Mouse (Mus musculus) heart, postnatal 4 days (tissue): Measurements from ENCODE around the gene Grin2b. TPM values are rescaled to one million over a fixed set of nuclear protein-coding genes. Genes with fewer than 3 reads are reported as not detected.
"Not testable (repeated sequence)": the region's sequence is repeated elsewhere in the genome, so short reads cannot be mapped to it uniquely, and the experiment has no call there.

Experiments
- DNase-seq: peaks from one replicate; pipeline ENCODE4 v3.0.0; 2021
- total RNA-seq, 2 experiments: library from RNA; stranded (reverse); gene quantifications; 2 replicates each; pipeline ENCODE4 v1.2.3; 2021

The Grin2b gene
- total RNA-seq, 2 experiments from 2014 or later, result 0.05 to 0.17 TPM

- no peak for DNase-seq
These were observed 278.5 kb downstream of the Grin2b start for GRCm38 (mm10) chr6:135894793-135895228.

GRCm38 (mm10) chr6:135882611-135883010, 290.7 kb downstream of the Grin2b start:
- no peak for DNase-seq

DNA sequence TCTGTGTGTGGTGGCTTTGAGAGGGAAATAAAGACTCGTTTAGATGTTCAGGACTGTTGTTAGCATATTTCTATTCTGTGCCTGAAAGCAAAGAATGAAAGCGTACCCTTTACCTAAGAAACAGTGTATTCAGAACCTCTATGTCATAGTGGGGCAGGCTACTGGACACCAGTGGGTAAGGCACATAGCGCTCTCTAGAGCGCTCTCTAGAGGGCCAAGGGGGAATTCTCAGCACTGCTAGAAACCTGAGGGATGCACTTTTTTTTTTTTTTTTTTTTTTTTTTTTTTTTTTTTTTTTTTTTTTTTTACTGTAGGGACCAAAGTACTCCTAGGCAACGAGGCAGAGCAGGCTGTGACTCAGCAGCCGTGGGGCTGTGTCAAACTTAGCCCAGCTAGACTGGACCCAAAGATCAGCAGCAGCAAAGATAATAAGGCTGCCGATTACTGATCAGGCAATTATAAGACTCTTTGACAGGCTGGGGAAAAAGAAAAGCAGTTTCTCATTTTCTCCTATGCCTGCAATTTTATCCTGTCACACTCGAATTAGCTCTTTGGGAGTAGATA, 297.1 kb downstream of the Grin2b start:
- no peak for DNase-seq

DNA sequence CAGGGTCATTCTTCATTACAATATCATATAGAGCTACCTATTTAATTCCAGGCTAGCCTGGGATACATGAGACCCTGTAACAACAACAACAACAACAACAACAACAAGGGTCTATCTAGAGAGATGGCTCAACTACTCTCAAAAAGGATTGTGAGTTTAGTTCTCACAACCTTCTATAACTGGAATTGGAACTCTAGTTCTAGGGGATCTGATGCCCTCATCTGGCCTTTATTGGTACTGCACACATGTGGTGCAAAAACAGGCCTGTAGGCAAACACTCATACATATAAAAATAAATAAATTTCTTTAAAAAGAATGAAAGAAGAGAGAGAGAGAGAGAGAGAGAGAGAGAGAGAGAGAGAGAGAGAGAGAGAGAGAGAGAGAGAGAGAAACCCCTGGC, 298.7 kb downstream of the Grin2b start:
- no peak for DNase-seq

DNA sequence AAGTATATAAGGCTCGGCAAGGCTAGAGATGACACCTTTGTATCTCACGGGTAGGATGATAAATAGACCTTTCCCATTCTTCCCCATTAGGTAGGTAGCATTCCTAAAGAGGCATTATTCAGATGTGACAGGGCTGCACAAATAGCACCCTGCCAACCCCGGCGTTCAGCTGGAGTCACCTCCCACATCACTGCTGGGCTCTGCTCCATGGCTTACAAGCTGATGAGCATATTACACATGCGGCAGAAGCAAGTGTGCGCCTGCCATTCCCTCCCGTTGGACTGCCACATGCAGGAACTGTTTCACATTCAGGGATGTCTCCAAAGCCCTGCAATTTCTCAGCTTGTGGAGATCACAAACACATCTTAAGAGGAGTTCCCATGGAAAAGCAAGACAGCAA, 307.5 kb downstream of the Grin2b start:
- DNase-seq, result no peak

- DNase-seq, result no peak
These were observed 309.3 kb downstream of the Grin2b start for GRCm38 (mm10) chr6:135863965-135864364.

DNA sequence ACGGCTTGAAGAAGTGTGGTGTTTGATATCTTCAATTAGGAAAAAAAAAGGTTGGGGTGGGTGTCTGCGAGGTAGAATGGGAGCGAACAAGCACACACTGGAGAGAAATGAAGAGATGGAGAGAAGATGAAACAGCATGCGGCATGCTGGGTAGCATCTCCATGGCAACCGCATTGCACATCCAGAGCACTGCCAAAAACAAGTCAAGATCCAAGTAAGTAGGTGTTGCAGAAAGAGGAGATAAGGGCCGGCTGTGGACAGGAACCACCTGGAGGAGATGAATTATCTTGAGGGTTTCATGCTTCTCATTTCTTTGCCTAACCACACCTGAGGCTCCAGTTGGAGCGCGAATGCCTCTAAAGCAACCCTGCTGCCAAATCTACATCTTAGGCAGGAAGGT, 313.8 kb downstream of the Grin2b start:
- no peak for DNase-seq

DNA sequence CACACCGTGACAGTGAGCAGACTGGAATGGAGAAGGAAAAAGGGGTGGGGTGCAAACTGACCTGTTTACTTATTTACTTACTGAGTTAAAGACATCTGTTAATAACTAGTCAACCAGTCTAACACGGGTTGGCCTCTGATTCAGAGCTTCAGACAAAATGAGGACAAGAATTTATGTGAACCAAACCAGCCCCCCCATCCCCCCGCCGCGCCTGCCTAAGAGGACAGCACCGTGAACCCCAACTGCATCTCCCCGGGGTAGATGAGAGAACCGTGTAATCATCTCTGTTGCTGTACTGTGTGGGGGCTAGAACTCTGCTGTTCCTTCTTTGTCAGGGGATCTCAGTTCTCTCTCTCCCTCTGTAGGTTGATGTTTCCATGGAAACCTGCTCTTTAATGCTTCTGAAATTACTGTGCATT, 319.1 kb downstream of the Grin2b start:
- DNase-seq, result no peak

GRCm38 (mm10) chr6:135843755-135844154, 329.6 kb downstream of the Grin2b start:
- DNase-seq, result no peak

GRCm38 (mm10) chr6:135836353-135836752, 337.0 kb downstream of the Grin2b start:
- DNase-seq, result no peak

DNA sequence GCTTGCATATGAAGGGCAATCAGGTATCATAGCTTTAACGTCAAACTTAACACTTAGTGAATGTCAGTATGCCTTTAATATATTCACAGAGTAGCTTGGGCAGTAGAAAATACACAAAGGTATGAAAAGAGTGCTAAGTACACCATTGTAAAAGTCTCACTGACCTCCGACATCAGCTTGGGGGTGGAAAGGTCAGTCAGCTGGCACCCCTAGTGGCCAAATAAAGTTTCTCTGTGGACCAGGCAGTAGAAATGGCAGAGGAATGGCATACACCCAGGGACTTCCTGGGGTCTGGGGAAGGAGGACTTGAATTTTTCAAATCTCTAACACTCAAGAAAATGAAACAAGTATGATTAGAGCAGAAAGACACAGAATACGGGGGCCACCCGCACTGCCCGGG, 339.8 kb downstream of the Grin2b start:
- no peak for DNase-seq

- DNase-seq, result no peak
These were observed 341.3 kb downstream of the Grin2b start for GRCm38 (mm10) chr6:135832041-135832440.

GRCm38 (mm10) chr6:135831032-135831431, 342.3 kb downstream of the Grin2b start:
- DNase-seq, result no peak

DNA sequence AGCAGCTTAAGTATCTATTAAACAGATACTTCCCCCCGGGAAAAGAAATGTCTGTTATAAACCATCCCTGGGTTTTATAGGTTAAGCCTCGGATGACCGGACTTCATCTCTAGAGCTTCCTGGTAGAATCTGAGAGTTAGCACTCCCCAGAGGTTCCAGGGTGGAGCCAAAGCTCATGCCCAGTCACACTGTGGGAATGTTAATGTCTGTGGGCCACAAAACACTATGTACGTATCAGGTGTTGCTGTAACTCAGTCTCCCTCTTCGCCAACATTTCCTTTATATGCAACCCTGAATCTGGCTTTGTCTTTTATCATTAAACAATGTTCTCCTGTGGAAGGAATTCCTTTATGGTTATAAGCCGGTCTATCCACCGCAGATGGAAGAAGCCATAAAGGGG, 343.9 kb downstream of the Grin2b start:
- no peak for DNase-seq

DNA sequence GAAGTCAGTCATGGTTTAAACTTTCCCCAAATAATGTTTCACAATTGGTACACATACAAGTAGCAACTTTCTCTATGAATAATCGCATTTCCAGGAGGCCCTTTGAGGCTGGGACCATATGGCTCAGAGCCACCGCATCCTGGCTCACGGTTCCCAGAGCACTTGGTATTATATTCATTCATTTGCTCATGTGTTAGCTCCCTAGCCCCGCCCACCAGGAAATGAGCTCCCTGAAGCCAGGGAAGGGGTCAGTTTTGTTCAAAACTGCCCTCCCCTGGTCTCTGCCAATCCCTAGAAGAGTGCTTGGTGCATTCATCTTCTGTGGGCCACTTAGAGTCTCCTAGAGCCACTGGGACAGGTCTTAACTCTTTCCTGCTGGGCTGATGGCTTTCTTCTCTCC, 344.3 kb downstream of the Grin2b start:
- no peak for DNase-seq

GRCm38 (mm10) chr6:135827942-135828341, 345.4 kb downstream of the Grin2b start:
- peak; percentile 69 for DNase-seq

GRCm38 (mm10) chr6:135827317-135827716, 346.0 kb downstream of the Grin2b start:
- no peak for DNase-seq

DNA sequence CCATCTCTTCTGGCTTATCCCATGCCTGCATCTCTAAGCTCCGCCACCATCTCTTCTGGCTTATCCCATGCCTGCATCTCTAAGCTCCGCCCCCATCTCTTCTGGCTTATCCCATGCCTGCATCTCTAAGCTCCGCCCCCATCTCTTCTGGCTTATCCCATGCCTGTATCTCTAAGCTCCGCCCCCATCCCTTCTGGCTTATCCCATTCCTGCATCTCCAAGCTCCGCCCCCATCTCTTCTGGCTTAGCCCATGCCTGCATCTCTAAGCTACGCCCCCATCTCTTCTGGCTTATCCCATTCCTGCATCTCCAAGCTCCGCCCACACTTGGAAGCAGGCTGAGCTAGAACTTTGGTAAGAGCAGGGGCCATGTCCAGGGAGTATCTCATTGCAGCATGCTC, 346.5 kb downstream of the Grin2b start:
- not testable (repeated sequence) for DNase-seq

- DNase-seq, result no peak
These were observed 355.9 kb downstream of the Grin2b start for GRCm38 (mm10) chr6:135817391-135817790.

DNA sequence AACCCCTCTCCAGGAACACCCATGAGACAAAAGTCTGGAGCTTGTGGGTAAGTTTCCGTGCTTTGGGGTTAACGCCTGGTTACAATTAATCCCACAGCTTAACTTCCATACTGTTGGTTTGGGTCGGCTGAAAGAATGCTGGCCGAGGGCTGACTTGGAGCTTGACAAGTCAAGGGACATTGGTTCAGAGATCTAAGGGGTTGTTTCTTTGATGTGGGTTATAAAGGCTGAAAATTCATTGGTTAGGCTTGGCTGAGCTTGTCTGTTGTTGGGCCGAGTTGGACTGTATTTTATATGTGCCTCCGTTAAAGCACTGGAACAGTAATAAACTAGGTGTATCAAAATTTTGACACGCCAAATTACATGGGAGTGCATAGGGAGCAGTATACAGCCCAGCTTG, 359.6 kb downstream of the Grin2b start:
- DNase-seq, result no peak

- no peak for DNase-seq
These were observed 367.9 kb downstream of the Grin2b start for GRCm38 (mm10) chr6:135805436-135805835.

DNA sequence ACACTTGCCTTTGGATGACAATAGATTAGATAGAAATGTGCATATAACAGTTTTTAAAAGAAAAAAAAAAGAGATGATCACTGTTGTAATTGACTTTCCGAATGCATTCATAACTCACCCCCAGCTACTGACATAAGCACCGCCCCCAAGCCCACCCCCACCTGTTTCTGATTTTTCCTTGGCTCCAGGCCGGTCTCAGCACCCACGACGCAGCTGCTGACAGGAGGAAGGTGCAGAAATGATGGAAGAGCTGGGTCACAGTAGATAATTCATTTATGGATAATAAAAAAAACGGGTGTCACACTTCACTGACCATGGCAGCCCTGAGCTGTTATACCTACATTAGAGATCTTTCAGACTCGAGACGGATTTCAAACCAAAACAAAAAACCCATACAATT, 373.4 kb downstream of the Grin2b start:
- no peak for DNase-seq

- DNase-seq, result no peak
These were observed 374.9 kb downstream of the Grin2b start for GRCm38 (mm10) chr6:135798202-135798992.

DNA sequence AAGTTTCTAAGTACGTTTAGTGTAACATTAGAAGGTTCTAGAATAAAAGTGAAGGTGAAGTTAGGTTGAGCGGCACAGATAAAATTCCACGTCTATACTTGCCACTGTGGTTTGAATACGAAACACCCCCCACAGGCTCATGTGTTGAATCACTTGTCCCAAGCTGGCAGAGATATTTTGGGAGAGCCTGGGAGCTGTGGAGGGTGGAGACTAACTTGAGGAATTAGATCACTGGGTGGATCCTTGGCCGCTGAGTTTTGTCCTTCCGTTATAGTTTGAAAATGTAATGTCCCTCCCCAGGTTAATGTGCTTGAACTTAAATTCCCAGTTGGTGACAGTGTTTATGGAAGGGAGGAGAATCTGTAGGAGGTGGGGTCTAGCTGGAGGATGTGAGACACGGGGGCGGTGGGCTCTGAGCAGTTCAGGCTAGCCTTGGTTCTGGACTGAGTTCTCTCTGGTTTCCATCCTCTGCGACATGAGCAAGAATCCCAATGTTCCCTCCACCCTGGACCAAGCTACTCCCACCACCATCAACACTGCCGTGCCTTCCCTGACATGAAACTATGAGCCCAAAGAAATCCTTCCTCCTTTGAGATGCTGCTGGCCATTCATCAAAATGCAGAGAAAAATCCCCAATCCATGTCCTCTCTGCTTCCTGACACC, 375.8 kb downstream of the Grin2b start:
- DNase-seq, result peak; percentile 5
